ENCODE assay signal across 9 mouse cellular contexts in the genomic region with DNA sequence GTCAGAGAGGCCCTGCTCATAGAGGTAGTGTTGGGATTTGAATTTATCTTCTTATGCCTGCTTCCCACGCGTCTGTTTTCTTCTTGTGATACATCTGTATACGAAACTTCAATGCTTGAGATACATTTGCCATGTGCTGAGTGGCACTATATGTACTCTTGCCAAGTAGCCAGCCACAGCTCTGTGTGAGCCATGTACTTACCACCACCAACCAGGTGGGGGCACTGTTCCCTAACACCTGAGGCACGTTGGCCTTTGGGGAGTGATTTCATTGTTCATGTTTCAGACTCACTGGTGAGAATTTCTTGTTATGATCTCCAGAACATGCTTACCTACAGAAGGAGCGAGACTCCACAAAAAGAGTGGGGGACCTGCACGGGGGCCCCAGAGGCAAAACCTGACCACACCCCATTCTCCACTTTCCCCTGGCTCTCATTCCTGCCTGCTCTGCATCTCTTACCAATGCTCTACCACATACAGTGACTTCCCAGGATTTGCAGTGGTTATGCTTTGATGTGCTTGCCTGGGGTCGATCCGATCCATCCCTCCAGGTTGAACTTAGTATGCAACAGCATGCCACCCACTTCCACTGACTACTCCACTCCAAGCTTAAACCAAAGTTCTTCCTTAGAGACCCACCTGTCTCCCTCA. TPM values are rescaled to one million over a fixed set of nuclear protein-coding genes. Genes with fewer than 3 reads are reported as not detected.
DNase-seq lines count a peak whose midpoint lies in the region; ATAC-seq and TF ChIP-seq lines count a peak whose summit lies in the region.
"Had no signal": no experiment of that assay in that cellular context is flagged by ENCODE, and none has a peak within 500 bp of the region (broad histone marks: within the 10 kb centered on the region; RNA-seq: fewer than 3 reads in every experiment).

No protein-coding gene starts in this region.

- no peak overlapping the region for H3K27ac ChIP-seq in ES-Bruce4 (ENCODE audit: insufficient read depth, low read length)
- no peak overlapping the region for H3K27ac ChIP-seq in lung, embryonic 16.5 days (ENCODE audit: low read length)
- H3K27ac ChIP-seq: heart, embryonic 15.5 days had no signal

- 0 out of 2 replicates have a peak, but pooled peaks have one; percentile 39 for ATAC-seq in lung, embryonic 16.5 days (ENCODE audit: low read depth)

- no peaks in the 10 kb centered on the region for H3K4me1 ChIP-seq in ES-Bruce4 (ENCODE audit: control insufficient read depth, insufficient read depth, low read length)
- peaks cover 11% of the 10 kb centered on the region; the same call in 1 of the 2 replicates for H3K4me1 ChIP-seq in lung, embryonic 16.5 days (replicated peaks; ENCODE audit: control insufficient read depth, insufficient read depth, low read length)
- H3K4me1 ChIP-seq: heart, embryonic 15.5 days had no signal

- 15% methylated on average over 8 of the region's 8 CpGs for WGBS in lung, embryonic 16.5 days

- peak; percentile 97 for TF ChIP-seq CTCF in ES-Bruce4 (IDR thresholded peaks at IDR 0.05; ENCODE audit: low read depth, low read length)
- peak; percentile 93 for TF ChIP-seq CTCF in brain, embryonic 14.5 days (IDR thresholded peaks at IDR 0.05; ENCODE audit: borderline replicate concordance, extremely low read depth, insufficient read depth, insufficient read length)

- no peak overlapping the region for H3K4me2 ChIP-seq in lung, embryonic 16.5 days (ENCODE audit: low read depth, low read length)
- H3K4me2 ChIP-seq: heart, embryonic 15.5 days had no signal

- no peaks in the 10 kb centered on the region for H3K9me3 ChIP-seq in ES-Bruce4 (replicated peaks; ENCODE audit: control insufficient read depth, insufficient read depth, low read length, poor library complexity, severe bottlenecking)
- H3K9me3 ChIP-seq in lung, embryonic 16.5 days (ENCODE audit: control insufficient read depth, low read length) = no peaks in the 10 kb centered on the region
- H3K9me3 ChIP-seq: heart, embryonic 15.5 days had no signal

- no peak overlapping the region for H3K9ac ChIP-seq in ES-Bruce4 (ENCODE audit: low read depth, poor library complexity, severe bottlenecking)
- no peak overlapping the region for H3K9ac ChIP-seq in lung, embryonic 16.5 days (ENCODE audit: low read length)
- H3K9ac ChIP-seq: heart, embryonic 15.5 days had no signal

- intact Hi-C loops in heart, postnatal 14 days (cut with DNase I) = loop anchor here (1.0 to 5.0 kb wide), 4 partner anchors 138 to 773 kb away; no protein-coding TSS in a partner anchor

- H3K27me3 ChIP-seq in ES-Bruce4 (ENCODE audit: control insufficient read depth, insufficient read depth, low read length, poor library complexity, severe bottlenecking) = no peaks in the 10 kb centered on the region
- H3K27me3 ChIP-seq in lung, embryonic 16.5 days (ENCODE audit: control insufficient read depth, insufficient read depth, low read depth, low read length) = no peaks in the 10 kb centered on the region

- H3K4me3 ChIP-seq in ES-Bruce4 (ENCODE audit: low read depth, low read length) = no peak overlapping the region
- no peak overlapping the region for H3K4me3 ChIP-seq in lung, embryonic 16.5 days (ENCODE audit: low read length)
- H3K4me3 ChIP-seq: heart, embryonic 15.5 days had no signal

- DNase-seq in brain, embryonic 14.5 days (ENCODE audit: low read depth) = peak; percentile 91
- peak; percentile 40 for DNase-seq in fibroblast of lung, adult 2 months (ENCODE audit: low read depth)
- peak; percentile 82 to 89 for DNase-seq in heart, postnatal 14 days
- peak; percentile 50 to 83 for DNase-seq in layer of hippocampus, adult 18-20 months (ENCODE audit: low spot score in 2 of 2)
- peak; percentile 83 for DNase-seq in ovary, postnatal 14 days (ENCODE audit: low spot score)
- DNase-seq in thymus, postnatal 0 days (ENCODE audit: low spot score) = peak; percentile 77

- no peaks in the 10 kb centered on the region for H3K36me3 ChIP-seq in ES-Bruce4 (ENCODE audit: control insufficient read depth, insufficient read depth, low read length, poor library complexity, severe bottlenecking)
- no peaks in the 10 kb centered on the region for H3K36me3 ChIP-seq in lung, embryonic 16.5 days (ENCODE audit: control insufficient read depth, insufficient read depth, low read length)
- H3K36me3 ChIP-seq: heart, embryonic 15.5 days had no signal

- TF ChIP-seq EP300 in ES-Bruce4 (IDR thresholded peaks at IDR 0.05; ENCODE audit: insufficient read depth, low read depth, low read length) = 0 out of 2 replicates have a peak, but pooled peaks have one; percentile 14

- TF ChIP-seq POLR2A in ES-Bruce4 (IDR thresholded peaks at IDR 0.05; ENCODE audit: insufficient read depth, low read length) = no peak
- no peak for TF ChIP-seq POLR2A in brain, embryonic 14.5 days (IDR thresholded peaks at IDR 0.05; ENCODE audit: borderline replicate concordance, extremely low read depth, insufficient read depth, insufficient read length, poor library complexity, severe bottlenecking)

RNA-seq across cellular contexts. Expression of a gene that starts 18.0 kb away (rescaled TPM):
- not detected in 2 replicates for polyA plus RNA-seq in ES-Bruce4 (2011; ENCODE audit: insufficient read depth, insufficient read length, low read depth, missing spikeins)
- polyA plus RNA-seq in brain, embryonic 14.5 days (2012; rRNA removed) = 0.42 and 0.54 TPM in 2 replicates
- total RNA-seq in heart, postnatal 14 days (2021) = not detected
- not detected for total RNA-seq in layer of hippocampus, adult 18-20 months (2021)
- polyA plus RNA-seq in lung, embryonic 16.5 days (2015; fragmentation: Nextera tagmentation; extraction: Ambion mirVana) = 0.60 and 7.5 TPM in 2 replicates
- polyA plus RNA-seq in thymus, postnatal 0 days (2015; fragmentation: Nextera tagmentation; extraction: Ambion mirVana) = 0.83 and 0.84 TPM in 2 replicates

Comparison
In these comparisons a context has a peak if more than half of its experiments do, and no peak if none do; other contexts are left out.
1. DNase-seq: peak in every context shown above with its lines; median percentile 91 in brain, embryonic 14.5 days; 86 in heart, postnatal 14 days; 83 in ovary, postnatal 14 days; 77 in thymus, postnatal 0 days; 66 in layer of hippocampus, adult 18-20 months; 40 in fibroblast of lung, adult 2 months.